Mouse (Mus musculus) heart, adult 2 months (tissue): ENCODE measurements around the gene Myt1l.

Source experiments
- CTCF ChIP-seq: fragments of 200-600 bp; IDR thresholded peaks from 2 replicates; pipeline ENCODE4 v1.8.1; 2022; ENCODE audit warnings: antibody characterized with exemption, mild to moderate bottlenecking, moderate library complexity
- EP300 ChIP-seq: fragments of 200-500 bp; IDR thresholded peaks from 2 replicates; pipeline ENCODE4 v1.6.1; 2011; ENCODE audit warnings: low read depth, low read length, control low read depth; ENCODE audit not compliant: insufficient read depth
- POLR2A ChIP-seq: fragments of 200-500 bp; IDR thresholded peaks from 2 replicates; pipeline ENCODE4 v1.6.1; 2011; ENCODE audit warnings: mild to moderate bottlenecking, low read depth, low read length, control low read depth; ENCODE audit not compliant: insufficient read depth

DNA sequence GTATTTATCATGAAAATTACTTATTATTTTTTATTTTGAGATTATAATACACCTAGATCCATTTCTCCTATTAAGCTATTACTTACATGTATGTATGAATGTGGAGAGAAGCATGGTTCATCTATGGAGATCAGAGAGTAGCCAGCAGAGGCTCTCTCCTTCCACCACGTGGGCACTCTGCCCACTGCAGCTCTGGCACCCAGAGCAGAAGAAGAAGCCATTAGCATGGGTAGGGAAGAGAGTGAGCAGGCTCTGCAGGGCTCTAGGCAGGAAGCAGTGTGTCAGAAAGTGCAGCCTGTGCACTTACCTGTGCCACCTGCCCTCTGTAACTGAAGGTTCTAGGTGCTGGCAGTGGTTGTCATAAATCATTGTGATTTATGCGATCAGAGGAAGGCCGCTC lies 321.8 kb downstream of the Myt1l start:
- TF ChIP-seq EP300 (no peak), POLR2A (no peak), CTCF (no peak)
